Mouse (Mus musculus) liver, embryonic 16.5 days (tissue): ENCODE results near the gene Kif21a. TPM values are rescaled to one million over a fixed set of nuclear protein-coding genes. Genes with fewer than 3 reads are reported as not detected.

Source experiments
- ATAC-seq: fragments of 200-750 bp; cut with Nextera tagmentation; 2 replicates; pipeline ENCODE4 v1.8.0; 2017; ENCODE audit warnings: low read depth, mild to moderate bottlenecking, moderate number of reproducible peaks, moderate library complexity
- H3K27ac ChIP-seq: fragments of 300-500 bp; sonication (generic); 2 replicates; pipeline ENCODE4 v1.5.1; 2014; ENCODE audit warnings: mild to moderate bottlenecking, low read length
- H3K27me3 ChIP-seq: fragments of 300-500 bp; sonication (generic); 2 replicates; pipeline ENCODE4 v1.6.1; 2014; ENCODE audit warnings: low read depth, low read length, mixed read lengths; ENCODE audit not compliant: control insufficient read depth, insufficient read depth
- H3K36me3 ChIP-seq: fragments of 300-500 bp; sonication (generic); 2 replicates; pipeline ENCODE4 v1.6.1; 2014; ENCODE audit warnings: mild to moderate bottlenecking; ENCODE audit not compliant: control insufficient read depth, insufficient read depth
- H3K4me1 ChIP-seq: fragments of 300-500 bp; sonication (generic); 2 replicates; pipeline ENCODE4 v1.6.1; 2014; ENCODE audit warnings: low read depth, low read length, mixed read lengths; ENCODE audit not compliant: control insufficient read depth
- H3K4me2 ChIP-seq: fragments of 300-500 bp; sonication (generic); 2 replicates; pipeline ENCODE4 v1.6.1; 2014; ENCODE audit warnings: low read depth, low read length, mixed read lengths
- H3K4me3 ChIP-seq: fragments of 300-500 bp; sonication (generic); 2 replicates; pipeline ENCODE4 v1.5.1; 2014; ENCODE audit warnings: low read depth, mild to moderate bottlenecking, low read length
- H3K9ac ChIP-seq: fragments of 300-500 bp; sonication (generic); 2 replicates; pipeline ENCODE4 v1.6.1; 2014; ENCODE audit warnings: low read depth, low read length
- H3K9me3 ChIP-seq: fragments of 300-500 bp; sonication (generic); replicated peaks from 2 replicates; pipeline ENCODE4 v1.6.1; 2016; ENCODE audit warnings: low read length; ENCODE audit not compliant: control insufficient read depth
- WGBS: fragments of 180-500 bp; shearing (Covaris S2); extraction: QIAGEN DNeasy Blood & Tissue Kit; methylation state at CpG from one replicate; pipeline ENCODE4 v1.1.7; 2014; ENCODE audit not compliant: insufficient replicate concordance; 5-methylcytosine and 5-hydroxymethylcytosine counted together
- polyA plus RNA-seq: library from polyadenylated mRNA; unstranded; fragments of >200 nt; fragmentation: Nextera tagmentation; extraction: Ambion mirVana; gene quantifications from 2 replicates; pipeline ENCODE4 v1.2.1, GENCODE M21; 2015

The Kif21a gene
- 2.0 and 2.1 TPM in 2 replicates for polyA plus RNA-seq

DNA sequence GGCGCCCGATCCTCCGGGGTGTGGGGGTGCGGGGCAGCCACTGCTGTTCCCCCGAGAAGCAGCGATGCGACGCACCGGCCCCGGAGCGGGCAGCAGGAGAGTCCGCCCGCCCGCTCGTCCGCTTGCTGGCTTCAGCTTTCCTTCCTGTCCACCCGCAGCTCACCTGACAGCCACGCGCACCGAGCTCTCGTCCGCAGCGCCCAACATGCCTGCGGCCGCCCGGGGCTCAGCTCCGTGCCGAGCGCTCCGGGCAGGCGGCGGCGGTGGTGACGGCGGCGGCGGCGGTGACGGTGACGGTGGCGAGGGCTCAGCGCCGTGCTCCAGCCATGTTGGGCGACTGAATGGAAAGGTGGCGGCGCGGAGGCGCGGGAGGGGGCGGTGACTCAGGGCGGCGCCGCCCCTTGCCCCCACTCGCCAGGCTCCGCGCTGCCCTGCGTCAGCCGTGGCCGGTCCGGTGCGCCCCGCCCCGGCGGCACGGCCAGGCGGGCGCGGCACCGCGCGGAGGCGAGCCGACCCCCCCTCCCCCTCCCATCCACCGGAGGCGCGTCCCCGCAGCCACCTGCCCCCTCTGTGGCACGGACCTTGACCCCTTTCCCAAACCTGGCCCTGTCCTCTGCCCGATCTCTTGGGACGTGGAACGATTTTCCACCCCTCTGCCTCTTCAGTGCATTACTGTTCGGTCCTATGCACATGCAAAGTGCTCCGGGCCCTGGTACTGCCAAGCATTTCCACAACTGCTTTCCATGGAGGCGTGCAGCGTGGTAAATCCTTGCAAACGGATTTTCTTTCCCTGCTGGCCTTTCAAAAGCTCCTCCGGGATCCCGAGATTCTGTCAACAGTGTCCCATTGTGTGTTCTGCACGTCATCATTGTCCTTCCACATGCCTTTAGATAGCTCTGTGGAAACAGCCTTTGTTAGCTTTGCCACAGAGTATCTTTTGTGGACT, at the start of gene Kif21a:
Kif21a (minus strand) TSS at position 453 of the 946 bp plus-strand sequence.
- Histone ChIP-seq H3K36me3 (no peaks in the 10 kb centered on the region), H3K9me3 (no peaks in the 10 kb centered on the region), H3K4me2 (peak within 1 kb of the TSS; percentile 85), H3K27ac (peak within 1 kb of the TSS; percentile 80), H3K4me3 (peak within 1 kb of the TSS; percentile 72), H3K9ac (peak within 1 kb of the TSS; percentile 67), H3K4me1 (no peaks in the 10 kb centered on the region; the same call in 1 of the 2 replicates), H3K27me3 (peaks cover 13% of the 10 kb centered on the region)
- 2% methylated on average over 57 of the region's 89 CpGs for WGBS
- ATAC-seq, result peak; percentile 90

DNA sequence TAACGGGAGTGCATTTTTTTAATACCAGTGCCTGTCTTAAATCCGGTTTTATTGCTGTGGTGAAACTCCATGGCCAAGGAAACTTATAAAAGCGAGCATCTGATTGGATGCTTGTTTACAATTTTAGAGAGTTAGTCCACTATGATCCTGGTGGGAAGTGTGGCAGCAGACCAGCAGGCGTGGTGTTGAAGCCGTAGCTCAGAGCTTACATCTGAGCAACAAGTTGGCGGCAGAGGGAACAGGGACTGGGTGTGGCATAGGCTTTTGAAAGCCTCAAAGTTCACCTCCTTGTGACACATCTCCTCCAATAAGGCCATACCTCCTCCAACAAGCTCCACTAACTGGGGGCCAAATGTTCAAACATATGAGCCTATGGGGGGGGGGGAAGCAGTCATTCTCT, 46.9 kb upstream of the Kif21a start:
- H3K27me3 ChIP-seq, result no peaks in the 10 kb centered on the region
- no peak overlapping the region for H3K4me3 ChIP-seq
- H3K9me3 ChIP-seq, result no peaks in the 10 kb centered on the region
- no peaks in the 10 kb centered on the region for H3K4me1 ChIP-seq
- no peaks in the 10 kb centered on the region for H3K36me3 ChIP-seq
- no peak for ATAC-seq
- no peak overlapping the region for H3K4me2 ChIP-seq
- no peak overlapping the region for H3K27ac ChIP-seq
- 66% methylated on average over 6 of the region's 6 CpGs for WGBS
- H3K9ac ChIP-seq, result no peak overlapping the region

DNA sequence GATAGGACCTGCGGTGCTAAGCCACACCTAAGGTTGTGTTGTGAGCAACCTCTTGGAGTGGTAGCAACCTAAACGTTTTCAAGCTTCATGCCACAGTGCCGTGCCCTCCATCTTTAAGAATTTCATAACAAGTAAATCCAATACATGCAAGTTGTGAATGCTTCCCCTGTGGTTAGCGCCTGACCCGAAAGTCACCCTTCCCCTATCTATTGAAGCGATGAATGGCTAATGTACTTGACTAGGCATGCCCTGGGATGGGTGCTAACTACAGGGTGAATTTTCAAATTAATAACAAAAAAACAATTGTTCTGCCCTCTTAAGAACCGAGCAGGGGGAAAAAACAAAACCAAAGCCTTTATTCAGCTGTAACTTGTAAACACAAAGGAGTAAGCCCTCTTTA, 39.7 kb upstream of the Kif21a start:
- no peaks in the 10 kb centered on the region for H3K27me3 ChIP-seq
- 67% methylated on average over 7 of the region's 7 CpGs for WGBS
- H3K27ac ChIP-seq, result no peak overlapping the region
- no peaks in the 10 kb centered on the region for H3K4me1 ChIP-seq
- H3K9me3 ChIP-seq, result no peaks in the 10 kb centered on the region
- no peak overlapping the region for H3K9ac ChIP-seq
- no peak for ATAC-seq
- no peaks in the 10 kb centered on the region for H3K36me3 ChIP-seq
- H3K4me3 ChIP-seq, result no peak overlapping the region
- H3K4me2 ChIP-seq, result no peak overlapping the region

DNA sequence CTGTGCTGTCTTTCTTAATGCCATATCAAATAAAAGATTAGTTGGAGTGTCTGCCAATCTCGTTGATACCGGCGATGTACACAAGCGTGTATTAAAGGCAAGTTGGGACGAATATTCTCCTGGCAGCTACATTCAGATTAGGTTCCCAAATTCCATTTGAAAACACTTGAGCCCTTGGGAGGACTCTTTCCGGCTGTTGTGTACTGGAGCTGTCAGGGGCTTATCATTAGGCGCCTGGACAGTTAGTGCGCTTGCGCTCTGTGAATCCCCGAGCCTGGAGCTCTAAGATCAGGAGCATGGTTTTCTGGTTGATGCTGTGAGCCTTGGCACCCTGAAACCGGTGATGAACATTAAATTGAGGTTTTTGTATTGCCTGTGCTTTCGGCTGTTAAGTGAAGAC, 38.3 kb upstream of the Kif21a start:
- Histone ChIP-seq H3K27ac (no peak overlapping the region), H3K36me3 (no peaks in the 10 kb centered on the region), H3K9ac (no peak overlapping the region), H3K4me3 (no peak overlapping the region), H3K27me3 (no peaks in the 10 kb centered on the region), H3K9me3 (no peaks in the 10 kb centered on the region), H3K4me1 (no peaks in the 10 kb centered on the region), H3K4me2 (no peak overlapping the region)
- ATAC-seq, result no peak
- WGBS, result 80% methylated on average over 12 of the region's 12 CpGs

DNA sequence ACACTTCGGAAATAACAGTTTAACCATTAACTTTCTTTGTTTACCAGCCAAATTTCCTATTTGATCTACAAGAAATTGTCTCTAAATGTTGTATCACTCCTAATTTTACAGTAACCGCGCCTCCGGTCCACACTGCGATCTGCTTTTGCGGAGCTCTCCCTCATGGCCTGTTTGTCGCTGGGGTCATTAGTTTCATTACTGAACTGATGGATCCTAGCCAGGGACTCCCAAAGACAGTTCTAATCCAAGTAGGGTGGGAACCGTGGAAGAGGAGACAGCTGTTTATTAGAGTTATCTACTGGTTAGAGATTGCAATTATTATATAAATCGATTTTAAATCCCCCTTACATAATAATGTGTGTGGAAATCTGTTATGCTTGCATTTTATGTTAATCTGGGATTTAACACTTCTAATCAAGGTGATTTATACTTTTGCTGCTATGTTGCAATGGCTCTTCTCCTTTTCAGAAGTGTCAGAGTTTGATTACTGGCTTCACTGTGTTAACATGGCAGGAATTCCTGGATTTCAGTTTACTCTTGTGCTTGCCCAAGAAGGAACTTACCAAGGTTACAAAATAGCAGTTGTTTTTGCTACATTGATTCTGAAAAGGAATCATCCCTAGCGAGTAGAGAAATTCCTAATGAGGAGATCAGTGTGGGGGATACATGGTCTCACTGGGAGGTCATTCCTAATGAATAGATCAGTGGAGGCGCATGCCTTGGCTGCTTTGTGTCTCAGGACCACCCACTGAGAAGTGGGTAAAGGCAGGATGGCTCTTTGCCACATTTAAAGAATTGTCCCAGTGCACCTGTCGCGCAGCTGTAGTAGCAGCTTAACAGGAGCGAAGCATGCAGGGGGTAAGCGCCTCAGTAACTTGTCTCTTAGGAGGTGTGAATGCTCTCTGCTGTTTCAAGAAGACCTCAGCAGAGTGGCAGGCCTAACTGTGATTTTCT, 28.0 kb upstream of the Kif21a start:
- WGBS, result 43% methylated on average over 15 of the region's 15 CpGs
- Histone ChIP-seq H3K36me3 (no peaks in the 10 kb centered on the region), H3K9ac (no peak overlapping the region), H3K4me2 (no peak overlapping the region), H3K27ac (no peak overlapping the region), H3K27me3 (no peaks in the 10 kb centered on the region), H3K4me1 (no peaks in the 10 kb centered on the region), H3K4me3 (no peak overlapping the region), H3K9me3 (no peaks in the 10 kb centered on the region)
- ATAC-seq, result no peak

DNA sequence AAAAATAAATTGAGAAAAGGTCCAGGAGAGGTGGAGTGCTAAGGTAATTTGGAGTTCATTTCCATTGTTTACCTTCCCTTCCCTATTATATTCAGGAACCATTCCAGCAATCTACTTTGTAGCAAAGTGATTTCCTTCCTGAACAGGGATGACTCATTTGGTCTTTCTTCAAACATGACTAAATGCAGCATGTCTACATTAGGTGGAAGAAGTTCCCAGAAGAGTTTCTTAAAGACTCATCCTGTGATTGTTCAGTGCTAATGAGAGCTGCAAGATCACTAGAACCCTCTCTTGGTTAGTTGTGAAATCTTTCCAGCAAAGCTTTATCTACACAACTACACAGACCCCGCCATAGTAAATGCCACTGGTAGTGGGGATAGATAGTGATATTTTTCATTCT, 22.7 kb upstream of the Kif21a start:
- Histone ChIP-seq H3K4me1 (no peaks in the 10 kb centered on the region), H3K4me2 (no peak overlapping the region), H3K9ac (no peak overlapping the region), H3K27ac (no peak overlapping the region), H3K4me3 (no peak overlapping the region), H3K9me3 (no peaks in the 10 kb centered on the region), H3K27me3 (no peaks in the 10 kb centered on the region), H3K36me3 (no peaks in the 10 kb centered on the region)
- no peak for ATAC-seq
- 65% methylated on average over 1 of the region's 1 CpGs for WGBS

DNA sequence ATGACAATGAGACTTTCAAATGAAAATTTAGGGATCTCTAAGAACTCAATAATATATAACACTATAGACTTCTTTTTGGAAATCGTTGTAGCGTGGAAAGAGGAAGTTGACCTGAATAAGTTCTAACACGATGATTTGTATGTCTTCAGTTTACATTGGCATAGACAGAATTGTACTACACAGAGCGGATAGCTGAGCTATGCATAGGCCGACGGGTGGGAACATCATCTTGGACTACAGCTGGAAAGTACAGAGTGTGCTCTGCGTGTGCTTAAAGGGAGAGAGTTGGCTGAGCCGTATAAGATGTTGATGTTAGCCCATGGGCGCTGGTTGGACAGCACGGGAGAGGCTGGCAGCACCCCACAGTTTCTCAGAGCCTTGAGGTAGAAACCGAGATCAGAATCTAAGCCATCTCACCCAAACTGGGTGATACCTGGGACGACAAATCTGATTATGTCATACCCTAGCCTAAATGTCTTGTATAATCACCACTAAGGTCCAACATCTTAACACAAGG, 14.6 kb upstream of the Kif21a start:
- ATAC-seq, result no peak
- no peak overlapping the region for H3K27ac ChIP-seq
- WGBS, result 73% methylated on average over 12 of the region's 12 CpGs

DNA sequence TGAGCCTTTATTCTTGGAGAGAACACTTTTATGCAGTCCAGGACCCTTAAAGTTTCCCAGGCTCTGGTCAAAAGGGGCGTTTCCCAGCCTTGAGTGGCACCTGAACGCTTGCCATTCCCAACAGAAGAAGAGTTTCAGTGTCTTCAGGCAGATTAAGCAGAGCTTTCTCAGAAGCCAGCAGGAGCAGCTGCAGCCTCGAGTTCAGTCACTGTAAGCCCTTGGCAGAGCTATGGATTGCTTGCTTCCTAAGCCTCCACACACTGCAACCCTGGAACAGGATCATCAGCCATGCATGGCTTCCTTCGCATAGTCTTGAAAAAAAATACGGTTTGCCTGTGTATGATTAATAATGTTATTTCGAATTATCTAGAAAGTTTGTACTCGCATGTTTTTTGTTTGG, 14.1 kb upstream of the Kif21a start:
- no peak overlapping the region for H3K4me2 ChIP-seq
- no peaks in the 10 kb centered on the region for H3K9me3 ChIP-seq
- 42% methylated on average over 7 of the region's 7 CpGs for WGBS
- H3K27me3 ChIP-seq, result no peaks in the 10 kb centered on the region
- no peaks in the 10 kb centered on the region for H3K4me1 ChIP-seq
- no peak overlapping the region for H3K9ac ChIP-seq
- no peaks in the 10 kb centered on the region for H3K36me3 ChIP-seq
- no peak overlapping the region for H3K4me3 ChIP-seq
- H3K27ac ChIP-seq, result no peak overlapping the region
- no peak for ATAC-seq

More for the DNA sequence above, 14.6 kb upstream of the Kif21a start:
- no peaks in the 10 kb centered on the region for H3K27me3 ChIP-seq
- H3K9me3 ChIP-seq, result no peaks in the 10 kb centered on the region
- no peaks in the 10 kb centered on the region for H3K36me3 ChIP-seq
- no peak overlapping the region for H3K4me2 ChIP-seq
- no peaks in the 10 kb centered on the region for H3K4me1 ChIP-seq
- no peak overlapping the region for H3K4me3 ChIP-seq
- no peak overlapping the region for H3K9ac ChIP-seq
